In the genomic region with DNA sequence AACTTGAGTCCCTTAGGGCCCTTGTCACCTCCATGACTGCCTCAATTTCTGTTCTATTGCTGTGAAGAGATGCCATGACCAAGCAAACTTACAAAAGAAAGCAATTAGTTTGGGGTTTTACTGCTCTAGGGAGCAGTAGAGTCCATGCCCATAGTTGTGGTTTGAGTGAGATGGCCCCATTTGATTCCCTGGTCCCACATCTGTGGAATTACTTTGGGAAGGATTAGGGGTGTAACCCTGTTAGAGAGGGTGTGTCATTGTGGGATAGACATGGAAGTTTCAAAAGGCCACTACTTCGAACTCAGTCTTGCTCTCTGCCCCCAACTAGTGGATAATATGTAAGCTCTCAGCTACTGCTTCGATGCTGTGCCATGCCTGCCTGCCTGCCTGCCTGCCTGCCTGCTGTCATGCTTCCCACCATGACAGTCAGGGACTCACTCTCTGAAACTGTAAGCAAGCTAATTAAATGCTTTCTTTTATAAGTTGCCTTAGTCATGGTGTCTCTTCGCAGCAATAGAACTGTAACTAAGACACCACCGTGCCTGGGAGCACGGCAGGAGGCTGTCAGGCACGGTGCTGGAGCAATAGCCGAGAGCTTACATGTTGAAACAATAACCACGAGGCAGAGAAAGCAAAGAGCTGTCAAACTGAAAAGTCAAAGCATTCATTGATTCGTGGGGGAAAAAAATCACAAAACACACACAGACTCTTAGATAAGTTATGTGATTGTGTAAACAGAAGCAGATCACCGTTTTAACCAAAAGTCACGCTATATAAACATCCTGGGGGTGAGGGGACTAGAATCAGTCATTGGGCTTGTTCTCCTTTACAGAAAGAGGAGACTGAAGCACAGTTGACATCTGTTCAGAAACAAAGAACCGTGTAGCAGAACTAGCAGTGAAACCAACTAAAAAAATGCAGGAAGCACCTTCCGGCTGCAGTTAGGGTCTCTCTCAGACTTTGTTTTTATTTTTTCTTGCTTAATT, we compare ENCODE assay signal across 14 mouse cellular contexts. TPM values are rescaled to one million over a fixed set of nuclear protein-coding genes. Genes with fewer than 3 reads are reported as not detected.
DNase-seq lines count a peak whose midpoint lies in the region; ATAC-seq and TF ChIP-seq lines count a peak whose summit lies in the region.
"Had no signal": no experiment of that assay in that cellular context is flagged by ENCODE, and none has a peak within 500 bp of the region (broad histone marks: within the 10 kb centered on the region; RNA-seq: fewer than 3 reads in every experiment).

No protein-coding gene starts in this region.

- H3K4me2 ChIP-seq in kidney, postnatal 0 days (ENCODE audit: low read length) = no peak overlapping the region
- no peak overlapping the region for H3K4me2 ChIP-seq in midbrain, embryonic 16.5 days (ENCODE audit: low read length)
- H3K4me2 ChIP-seq: heart, embryonic 15.5 days; limb, embryonic 12.5 days had no signal

- no peak overlapping the region for H3K9ac ChIP-seq in kidney, postnatal 0 days (ENCODE audit: low read depth, low read length)
- no peak overlapping the region for H3K9ac ChIP-seq in midbrain, embryonic 16.5 days (ENCODE audit: low read depth, low read length)
- H3K9ac ChIP-seq: heart, embryonic 15.5 days; limb, embryonic 12.5 days had no signal

- no peak for ATAC-seq in kidney, postnatal 0 days (replicated peaks; ENCODE audit: low FRiP score, low read depth)
- peak; percentile 62; the same call in 1 of the 2 replicates for ATAC-seq in midbrain, embryonic 16.5 days

- H3K4me1 ChIP-seq in kidney, postnatal 0 days (replicated peaks; ENCODE audit: insufficient read depth, low read length) = no peaks in the 10 kb centered on the region
- peaks cover 29% of the 10 kb centered on the region for H3K4me1 ChIP-seq in hindbrain, embryonic 10.5 days (replicated peaks)
- no peaks in the 10 kb centered on the region for H3K4me1 ChIP-seq in midbrain, embryonic 16.5 days (ENCODE audit: control insufficient read depth, insufficient read depth, low read length)
- H3K4me1 ChIP-seq: heart, embryonic 15.5 days; limb, embryonic 12.5 days had no signal

- peak; percentile 37; the same call in 1 of the 2 replicates for TF ChIP-seq CTCF in kidney, postnatal 0 days (IDR thresholded peaks at IDR 0.05; ENCODE audit: low read depth)

- no peak overlapping the region for H3K4me3 ChIP-seq in kidney, postnatal 0 days (replicated peaks; ENCODE audit: low read depth, low read length)
- H3K4me3 ChIP-seq in hindbrain, embryonic 10.5 days = peak overlapping the region; percentile 21; the same call in 1 of the 2 replicates
- no peak overlapping the region for H3K4me3 ChIP-seq in midbrain, embryonic 16.5 days (ENCODE audit: low read depth, low read length)
- H3K4me3 ChIP-seq: heart, embryonic 15.5 days; limb, embryonic 12.5 days; myocyte had no signal

- no peak for DNase-seq in kidney, postnatal 0 days (ENCODE audit: low spot score)
- DNase-seq in kidney, adult 8-10 months = no peak
- DNase-seq in embryo, embryonic 10 days (ENCODE audit: low spot score) = peak; percentile 47
- peak; percentile 54 for DNase-seq in hindbrain, embryonic 10.5 days (ENCODE audit: low spot score)
- DNase-seq in testis, postnatal 14 days (ENCODE audit: low spot score) = no peak
- no peak for DNase-seq in kidney, postnatal 14 days
- no peak for DNase-seq in urinary bladder, postnatal 14 days (ENCODE audit: low spot score)
- DNase-seq: cerebellum, adult 2 months; kidney, postnatal 4 days; thymus, postnatal 25 days had no signal

- no peak overlapping the region for H3K27ac ChIP-seq in kidney, postnatal 0 days
- 0 out of 2 replicates have a peak overlapping the region, but pooled peaks have one; percentile 3 for H3K27ac ChIP-seq in hindbrain, embryonic 10.5 days
- H3K27ac ChIP-seq in midbrain, embryonic 16.5 days (ENCODE audit: low read length) = no peak overlapping the region
- H3K27ac ChIP-seq: heart, embryonic 15.5 days; limb, embryonic 12.5 days had no signal

- H3K9me3 ChIP-seq in kidney, postnatal 0 days (replicated peaks; ENCODE audit: low read length) = no peaks in the 10 kb centered on the region
- 0 out of 2 replicates have a peak, but pooled peaks cover 6% of the 10 kb centered on the region for H3K9me3 ChIP-seq in hindbrain, embryonic 10.5 days
- no peaks in the 10 kb centered on the region for H3K9me3 ChIP-seq in midbrain, embryonic 16.5 days (replicated peaks; ENCODE audit: control insufficient read depth, low read length, poor library complexity, severe bottlenecking)
- H3K9me3 ChIP-seq: heart, embryonic 15.5 days; limb, embryonic 12.5 days had no signal

- H3K36me3 ChIP-seq in kidney, postnatal 0 days (ENCODE audit: insufficient read depth, low read length) = no peaks in the 10 kb centered on the region
- no peaks in the 10 kb centered on the region for H3K36me3 ChIP-seq in hindbrain, embryonic 10.5 days
- H3K36me3 ChIP-seq in midbrain, embryonic 16.5 days (ENCODE audit: control insufficient read depth, insufficient read depth, low read length) = no peaks in the 10 kb centered on the region
- H3K36me3 ChIP-seq: heart, embryonic 15.5 days; limb, embryonic 12.5 days had no signal

- WGBS in kidney, postnatal 0 days = 37% methylated on average over 13 of the region's 13 CpGs
- WGBS in hindbrain, embryonic 10.5 days = 20% methylated on average over 13 of the region's 13 CpGs
- 23% methylated on average over 13 of the region's 13 CpGs for WGBS in midbrain, embryonic 16.5 days

- H3K27me3 ChIP-seq in kidney, postnatal 0 days (ENCODE audit: insufficient read depth, low read length) = no peaks in the 10 kb centered on the region
- H3K27me3 ChIP-seq in hindbrain, embryonic 10.5 days (ENCODE audit: insufficient read depth, poor library complexity, severe bottlenecking) = no peaks in the 10 kb centered on the region
- H3K27me3 ChIP-seq in midbrain, embryonic 16.5 days (ENCODE audit: control insufficient read depth, insufficient read depth, low read depth, low read length) = no peaks in the 10 kb centered on the region; the same call in 1 of the 2 replicates
- H3K27me3 ChIP-seq: heart, embryonic 15.5 days; limb, embryonic 12.5 days had no signal

RNA-seq across cellular contexts. Expression of a gene that starts 13.0 kb away (rescaled TPM):
- 2.3 and 3.9 TPM in 2 replicates for polyA plus RNA-seq in kidney, postnatal 0 days (2015; fragmentation: Nextera tagmentation; extraction: Ambion mirVana)
- 4.4 and 7.5 TPM in 2 replicates for polyA plus RNA-seq in hindbrain, embryonic 10.5 days (2016; fragmentation: Nextera tagmentation; extraction: Ambion mirVana)
- polyA plus RNA-seq in midbrain, embryonic 16.5 days (2015; fragmentation: Nextera tagmentation; extraction: Ambion mirVana) = 0.54 and 1.6 TPM in 2 replicates

RNA-seq across cellular contexts. Expression of a gene that starts 25.4 kb away (rescaled TPM):
- polyA plus RNA-seq in kidney, postnatal 0 days (2015; fragmentation: Nextera tagmentation; extraction: Ambion mirVana) = 0.24 and 0.43 TPM in 2 replicates
- polyA plus RNA-seq in hindbrain, embryonic 10.5 days (2016; fragmentation: Nextera tagmentation; extraction: Ambion mirVana) = 0.39 and 0.52 TPM in 2 replicates
- 1.3 and 1.8 TPM in 2 replicates for polyA plus RNA-seq in midbrain, embryonic 16.5 days (2015; fragmentation: Nextera tagmentation; extraction: Ambion mirVana)
- polyA plus RNA-seq: limb, embryonic 12.5 days had no signal

RNA-seq across cellular contexts. Expression of a gene that starts 57.7 kb away (rescaled TPM):
- polyA plus RNA-seq in kidney, postnatal 0 days (2015; fragmentation: Nextera tagmentation; extraction: Ambion mirVana) = 74.7 and 82.9 TPM in 2 replicates
- 156 and 171 TPM in 2 replicates for polyA plus RNA-seq in hindbrain, embryonic 10.5 days (2016; fragmentation: Nextera tagmentation; extraction: Ambion mirVana)
- 90.0 and 104 TPM in 2 replicates for polyA plus RNA-seq in midbrain, embryonic 16.5 days (2015; fragmentation: Nextera tagmentation; extraction: Ambion mirVana)

Comparison
In these comparisons a context has a peak if more than half of its experiments do, and no peak if none do; other contexts are left out.
1. DNase-seq: peak in embryo, embryonic 10 days (single experiment) and hindbrain, embryonic 10.5 days (single experiment); none in kidney, postnatal 0 days (single experiment), kidney, adult 8-10 months (0 of 2), testis, postnatal 14 days (single experiment), kidney, postnatal 14 days (single experiment) and urinary bladder, postnatal 14 days (single experiment).